Mouse (Mus musculus): ENCODE results near the gene Ssc5d.

The Ssc5d gene

DNA sequence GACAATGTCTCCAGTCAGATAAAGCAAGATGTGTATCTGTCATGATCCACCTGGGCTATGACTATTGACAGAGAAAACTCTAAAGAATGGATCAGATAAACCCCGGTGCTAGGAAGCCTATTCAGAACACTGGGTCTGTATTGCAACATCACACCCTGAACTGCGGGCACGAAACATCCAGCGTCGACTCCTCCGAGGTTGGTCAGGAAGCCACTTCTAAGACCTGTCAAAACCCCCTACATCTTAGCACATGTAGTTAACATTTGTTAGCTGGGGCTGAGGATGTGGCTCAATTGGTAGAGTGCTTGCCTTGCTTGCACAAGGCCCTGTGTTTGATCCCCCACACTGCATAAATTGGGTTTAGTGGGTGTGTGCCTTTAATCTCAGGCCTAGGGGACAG lies 22.8 kb downstream of the Ssc5d start:
- no peak for DNase-seq (ENCODE audit: low spot score in 2 of 2)

DNA sequence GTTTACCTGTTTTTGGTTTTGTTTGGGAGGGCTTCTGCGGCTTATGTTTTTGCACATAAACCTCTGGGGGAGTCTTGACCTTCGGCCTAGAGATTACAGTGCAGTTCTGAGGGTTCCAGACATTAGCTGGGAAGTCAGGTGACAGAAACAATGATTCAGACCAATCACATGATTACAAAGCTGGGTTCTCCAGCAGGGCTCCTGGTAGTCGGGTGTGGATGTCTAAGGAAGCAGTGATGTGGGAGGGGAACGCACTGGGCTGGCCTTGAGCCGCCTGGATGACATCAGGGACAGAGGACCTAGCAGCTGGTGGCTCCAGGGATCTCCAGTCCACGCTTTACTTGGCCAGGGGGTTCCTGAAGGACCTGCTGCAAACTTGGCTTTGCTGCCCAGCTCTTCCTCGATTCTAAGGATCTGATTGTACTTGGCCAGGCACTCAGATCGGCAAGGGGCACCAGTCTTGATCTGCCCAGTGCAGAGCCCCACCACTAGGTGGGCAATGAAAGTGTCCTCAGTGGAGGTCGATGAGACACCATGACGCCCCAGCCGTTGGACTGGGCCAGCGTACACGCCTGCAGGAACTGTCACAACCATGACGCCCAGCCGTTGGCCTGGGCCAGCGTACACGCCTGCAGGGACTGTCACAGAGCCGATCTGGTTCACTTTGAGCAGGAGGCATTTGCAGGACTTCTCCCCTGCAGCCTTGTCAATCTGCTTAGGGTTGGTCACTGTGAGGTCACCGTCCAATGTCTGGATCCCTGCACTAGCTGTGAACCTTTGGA lies 25.2 kb downstream of the Ssc5d start:
- DNase-seq (ENCODE audit: low spot score in 2 of 2) = no peak

DNA sequence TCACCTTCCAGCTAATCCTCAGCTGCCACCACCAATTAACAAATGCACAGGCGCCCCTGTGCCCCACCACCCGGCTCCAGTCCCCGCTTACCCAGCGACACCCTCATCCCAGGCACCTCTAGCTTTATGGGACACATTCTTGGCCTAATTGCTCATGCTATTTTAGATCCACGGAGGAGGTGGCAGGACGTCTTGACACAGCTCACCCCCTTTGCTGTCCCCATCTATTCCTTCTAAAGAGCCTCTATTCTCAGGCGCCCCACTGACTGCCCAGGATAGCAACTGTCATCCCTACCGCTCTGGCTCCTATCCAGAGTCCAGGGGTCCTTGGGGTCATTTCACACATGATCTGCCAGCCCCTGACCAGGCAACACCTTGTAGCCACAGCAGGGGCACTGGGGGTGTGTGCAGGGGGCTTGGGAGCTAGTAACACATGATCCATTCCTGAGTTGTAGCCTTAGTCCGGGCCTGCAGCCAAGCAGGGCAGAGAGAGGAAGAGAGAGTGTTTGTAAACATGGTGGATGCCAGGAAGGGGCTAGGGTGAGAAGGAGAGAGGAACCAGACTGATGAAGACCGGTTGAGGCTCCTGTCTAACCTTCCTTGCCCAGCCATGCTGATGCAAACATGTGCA lies 28.3 kb downstream of the Ssc5d start:
- no peak for DNase-seq (ENCODE audit: low spot score in 2 of 2)

DNA sequence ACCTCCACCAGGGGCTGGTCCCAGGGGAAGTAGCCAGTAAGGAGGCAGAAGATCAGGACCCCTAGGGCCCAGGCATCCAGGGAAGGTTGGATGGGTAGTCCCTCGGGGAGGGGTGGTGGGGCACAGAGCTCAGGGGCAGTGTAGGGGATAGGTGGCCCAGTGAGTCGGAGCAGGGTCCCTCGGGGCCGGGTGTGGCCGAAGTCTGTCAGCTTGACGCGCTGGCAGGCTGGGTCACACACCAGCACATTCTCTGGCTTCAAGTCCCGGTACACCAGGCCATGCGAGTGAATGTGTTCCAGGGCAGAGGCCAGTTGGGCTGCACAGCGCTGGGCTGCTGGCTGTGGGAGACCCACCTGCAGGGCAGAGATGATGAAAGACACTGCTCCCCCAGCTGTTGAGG lies 31.8 kb downstream of the Ssc5d start:
- peak in 1 of 2 experiments; percentile 57 for DNase-seq (ENCODE audit: low spot score in 2 of 2)

DNA sequence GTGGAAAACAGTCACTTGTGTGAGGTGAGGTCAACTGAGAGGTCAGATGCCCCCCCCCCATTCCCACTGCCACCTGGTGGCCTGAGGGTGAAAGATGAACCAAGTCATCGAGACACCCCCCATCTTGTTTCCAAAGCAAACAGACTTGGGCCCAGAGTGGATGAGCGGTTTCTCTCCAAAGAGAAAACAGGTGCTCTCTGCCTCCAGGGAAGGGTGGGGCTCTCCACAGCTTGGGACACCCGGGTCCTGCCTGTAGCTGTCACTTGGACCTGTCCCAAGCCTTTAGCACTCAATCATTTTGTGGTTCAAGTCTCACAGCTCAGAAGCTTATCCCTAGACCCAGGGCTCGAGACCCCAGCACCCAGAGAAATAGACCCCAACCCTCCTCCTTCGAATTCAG lies 37.9 kb downstream of the Ssc5d start:
- no peak for DNase-seq (ENCODE audit: low spot score in 2 of 2)

DNA sequence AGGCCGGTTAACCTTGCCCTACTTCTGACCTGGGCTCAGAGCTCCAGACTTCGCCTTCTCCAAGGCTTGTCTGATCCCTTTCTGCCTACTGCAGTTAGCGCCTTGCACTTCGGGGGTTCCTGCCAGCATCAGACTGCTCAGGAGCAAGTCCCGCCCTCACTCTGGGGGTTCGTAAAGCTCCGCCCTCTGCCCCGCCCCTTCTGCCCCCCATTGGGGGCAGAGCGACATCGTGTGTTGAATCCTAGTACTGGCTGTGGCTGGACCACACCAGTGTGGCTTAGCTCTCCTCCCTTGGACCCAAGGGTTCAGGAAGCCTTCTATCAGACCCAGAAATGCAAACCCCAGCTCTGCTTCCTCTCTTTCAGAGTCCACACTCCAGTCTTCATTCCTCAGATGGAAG lies 38.7 kb downstream of the Ssc5d start, which contains the start of gene Sbk2:
Gene Sbk2, minus strand, starts transcription at position 135 of the 400 bp plus-strand sequence.
- DNase-seq (ENCODE audit: low spot score in 2 of 2) = peak; percentile 38 to 85

DNA sequence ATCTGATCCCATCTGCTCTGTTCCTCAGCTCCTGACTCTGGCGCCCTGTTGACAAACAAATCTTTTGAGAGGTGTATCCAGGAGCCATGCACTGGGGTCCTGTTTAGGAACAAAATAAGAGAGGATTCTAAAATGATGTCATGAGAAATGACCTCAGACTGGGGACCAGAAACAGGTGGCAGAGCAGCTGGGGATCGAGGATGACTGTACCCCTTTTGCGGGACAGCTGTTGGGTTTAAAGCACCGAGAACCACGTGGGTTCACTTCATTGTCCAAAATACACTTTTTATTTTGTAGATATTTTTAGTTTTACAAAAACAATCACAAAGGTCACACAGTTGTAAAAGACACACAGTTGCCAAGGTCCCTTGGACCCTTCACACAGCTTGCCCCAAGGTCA lies 39.4 kb downstream of the Ssc5d start:
- DNase-seq (ENCODE audit: low spot score in 2 of 2) = no peak

DNA sequence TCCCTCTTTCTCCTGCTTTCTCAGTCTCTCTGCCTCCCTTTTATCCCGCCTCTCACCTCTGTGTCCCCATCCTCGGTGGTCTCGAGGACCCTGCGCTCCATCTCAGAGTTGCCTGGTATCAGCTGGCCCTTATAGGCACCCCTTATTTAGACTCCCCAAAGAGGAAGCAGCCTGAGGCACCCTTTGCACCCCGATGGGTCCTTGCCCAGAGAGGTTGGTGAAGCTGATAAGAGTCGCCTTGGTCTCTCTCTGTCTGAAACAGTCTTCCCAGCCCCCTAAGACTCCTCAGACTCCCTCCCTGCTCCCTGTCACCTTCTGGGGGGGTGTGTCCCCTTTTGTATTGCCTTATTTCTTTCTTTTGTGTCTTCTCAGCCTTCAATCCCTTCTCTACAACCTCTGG lies 45.5 kb downstream of the Ssc5d start, which contains the start of gene Sbk3:
Gene Sbk3, minus strand, starts transcription at position 101 of the 400 bp plus-strand sequence.
- no peak for DNase-seq (ENCODE audit: low spot score in 2 of 2)

DNA sequence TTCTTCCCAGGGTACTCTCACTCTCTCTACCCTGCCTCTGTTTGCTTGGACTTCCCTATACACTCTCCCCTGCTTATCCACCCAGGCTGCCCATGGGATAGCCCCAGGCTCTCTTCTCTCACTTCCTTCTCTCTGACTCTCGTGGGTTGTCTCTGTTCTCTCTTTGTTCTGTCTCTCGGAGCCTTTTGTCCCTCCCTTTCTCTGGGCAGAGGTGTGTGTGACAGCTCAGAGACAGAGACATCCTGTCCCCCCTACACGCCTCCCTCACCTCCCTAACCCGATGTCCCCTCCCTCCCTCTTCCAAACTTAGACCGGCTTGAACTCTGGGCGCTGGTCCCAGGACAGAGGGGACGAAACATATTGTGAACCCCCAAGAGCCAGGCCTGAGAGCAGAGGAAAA lies 46.1 kb downstream of the Ssc5d start:
- no peak for DNase-seq (ENCODE audit: low spot score in 2 of 2)

DNA sequence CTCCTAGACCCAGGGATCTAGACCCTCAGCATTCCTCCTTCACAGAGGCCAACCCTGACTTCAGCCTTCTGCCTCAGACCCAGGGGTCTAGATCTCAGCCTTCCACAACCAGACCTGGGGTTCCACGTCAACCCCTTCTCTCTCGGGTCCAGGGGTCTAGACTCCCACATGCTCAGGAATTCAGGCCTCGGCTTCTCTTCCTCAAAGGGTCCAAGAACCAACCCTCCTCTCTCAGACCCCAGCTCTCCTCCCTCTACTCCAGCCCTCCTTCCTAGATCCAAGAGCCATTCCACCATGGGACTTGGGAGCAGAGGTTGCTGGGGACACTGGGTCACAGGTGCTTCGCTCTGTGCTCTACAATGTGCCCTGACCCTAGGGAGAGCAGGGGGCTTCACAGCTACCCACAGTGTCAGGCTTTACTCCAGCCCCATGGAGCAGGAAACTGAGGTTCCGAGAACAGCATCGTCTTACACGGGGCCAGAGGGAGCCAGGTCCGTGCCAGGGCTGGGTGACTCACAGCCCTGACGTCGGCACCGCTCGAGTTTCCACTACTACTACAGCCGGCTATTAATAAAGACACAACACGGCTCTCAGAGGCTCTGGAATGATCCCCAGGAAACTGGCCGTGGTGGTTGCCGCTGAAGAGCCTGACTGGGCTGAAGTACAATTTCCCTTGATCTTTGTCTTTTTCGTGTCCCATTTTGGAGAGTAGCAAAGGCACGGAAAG lies 46.9 kb downstream of the Ssc5d start:
- DNase-seq (ENCODE audit: low spot score in 2 of 2) = no peak

DNA sequence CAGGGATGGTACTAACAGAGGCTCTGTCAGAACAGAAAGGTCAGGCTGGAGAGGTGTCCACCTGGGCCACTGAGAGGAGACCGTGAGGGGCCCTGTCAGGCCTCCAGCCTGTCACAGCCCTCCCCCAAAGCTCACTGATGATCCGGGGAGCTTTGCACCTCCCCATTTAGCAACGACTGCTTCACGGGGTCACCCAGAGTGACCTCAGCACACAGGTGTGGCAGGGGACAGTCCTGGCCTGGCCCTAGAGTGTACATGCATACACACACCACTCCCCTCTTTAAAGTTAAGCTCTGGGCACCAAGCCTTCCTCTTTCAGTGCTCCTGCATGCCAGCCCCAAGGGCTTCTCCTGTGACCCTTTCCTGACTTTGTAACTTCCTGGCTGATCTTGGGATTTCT lies 49.9 kb downstream of the Ssc5d start:
- DNase-seq (ENCODE audit: low spot score in 2 of 2) = no peak

DNA sequence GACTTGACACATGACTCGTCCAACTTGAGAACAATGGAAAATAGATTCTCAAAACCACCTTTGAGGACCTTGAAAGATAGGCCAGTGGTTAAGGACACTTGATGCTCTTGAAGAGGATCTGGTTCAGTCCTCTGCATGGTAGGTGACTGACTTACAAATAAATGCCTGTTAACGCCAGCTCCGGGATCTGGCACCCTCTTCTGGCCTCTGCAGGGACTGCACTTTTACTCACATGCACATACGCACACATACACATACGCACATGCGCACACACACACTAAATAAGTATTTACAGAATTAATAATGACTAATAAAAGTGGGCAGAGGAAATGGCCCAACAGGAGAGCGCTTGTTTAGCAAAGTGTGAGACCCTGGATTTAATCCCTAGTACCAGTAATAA lies 51.2 kb downstream of the Ssc5d start:
- no peak for DNase-seq (ENCODE audit: low spot score in 2 of 2)

DNA sequence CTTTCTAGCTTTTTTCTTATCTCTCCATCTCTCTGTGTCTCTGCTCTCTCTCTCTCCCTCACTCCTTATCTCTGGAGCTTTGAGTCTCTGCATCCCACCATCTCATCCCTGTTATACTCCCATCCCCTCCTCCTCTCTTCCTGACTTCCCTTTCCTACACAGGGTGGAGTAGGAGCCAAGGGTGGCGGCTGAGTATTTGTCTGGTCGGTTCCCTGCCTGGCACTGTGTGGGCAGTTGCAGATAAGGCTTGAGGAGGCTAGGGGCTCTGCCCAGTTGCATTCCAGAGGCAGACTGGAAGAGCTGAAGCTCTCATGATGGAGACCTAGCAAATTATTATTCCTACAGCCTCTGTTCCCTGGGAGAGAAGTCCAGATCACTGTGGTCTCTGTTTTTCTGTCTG lies 62.7 kb downstream of the Ssc5d start:
- no peak for DNase-seq (ENCODE audit: low spot score in 2 of 2)

DNA sequence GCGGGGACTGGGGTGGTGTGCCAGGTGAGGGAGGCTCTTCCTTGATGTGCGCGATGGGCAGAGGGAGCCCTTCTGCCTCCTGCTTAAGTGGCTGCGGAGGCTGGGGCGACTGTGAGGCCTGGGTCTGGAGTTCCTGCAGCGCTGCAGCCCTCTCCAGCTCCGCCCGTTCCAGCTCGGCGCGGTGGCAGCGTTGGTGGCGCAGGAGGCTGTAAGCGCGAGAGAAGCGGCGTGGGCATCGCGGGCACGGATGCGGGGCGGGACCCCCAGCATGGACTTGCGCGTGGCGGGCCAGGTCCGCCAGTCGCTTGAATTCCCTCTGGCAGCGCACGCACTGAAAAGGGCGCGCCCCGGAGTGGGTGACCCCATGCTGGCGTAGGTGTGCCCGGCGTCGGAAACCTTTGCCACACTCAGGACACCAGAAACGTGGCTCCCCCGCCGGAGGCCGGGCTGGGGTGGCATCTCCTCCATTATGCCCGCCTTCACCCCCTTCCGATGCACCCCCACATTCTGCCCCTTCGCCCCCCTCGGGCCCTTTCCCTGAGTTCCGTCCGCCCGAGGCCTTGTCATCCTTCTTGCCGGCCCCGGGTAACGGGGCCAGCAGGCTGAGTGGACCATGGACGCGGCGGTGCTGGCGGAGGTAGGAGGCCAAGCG lies 67.9 kb downstream of the Ssc5d start:
- DNase-seq (ENCODE audit: low spot score in 2 of 2) = no peak

DNA sequence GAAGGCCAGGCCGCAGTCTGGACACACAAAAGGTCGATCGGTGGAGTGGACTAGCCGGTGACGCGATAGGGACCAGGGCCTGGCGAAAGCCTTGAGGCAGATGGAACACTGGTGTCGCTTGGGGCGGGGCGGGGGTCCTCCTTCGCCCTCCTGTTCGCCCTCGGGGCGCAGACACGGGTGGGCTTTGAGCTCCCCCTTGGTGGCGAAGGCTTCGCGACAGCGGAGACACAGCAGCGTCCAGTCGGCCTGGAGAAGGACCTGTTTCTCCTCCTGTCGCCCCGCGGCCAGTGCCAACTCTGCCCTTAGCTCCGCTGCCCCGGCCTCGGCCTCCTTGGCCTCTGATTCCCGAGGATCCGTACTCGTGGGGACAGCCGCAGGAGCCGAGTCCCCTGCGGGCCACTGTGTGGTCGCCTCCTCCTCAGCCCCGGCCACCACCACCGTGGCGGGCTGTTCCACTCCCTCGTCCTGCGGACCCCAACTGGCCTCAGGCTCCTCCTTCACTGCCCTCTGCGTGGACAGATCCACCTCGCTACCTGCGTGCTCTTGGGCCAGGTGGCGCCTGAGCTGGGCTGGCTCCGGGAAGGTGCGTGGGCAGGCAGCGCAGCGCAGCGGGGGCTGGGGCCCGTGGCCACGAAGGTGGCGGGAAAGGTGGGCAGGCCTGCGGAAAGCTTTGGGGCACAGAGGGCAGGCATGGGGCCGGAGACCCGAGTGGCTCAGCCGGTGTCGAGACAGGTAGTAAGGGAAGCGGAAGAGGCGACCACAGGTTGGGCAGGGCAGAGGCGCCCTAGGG lies 68.6 kb downstream of the Ssc5d start:
- DNase-seq (ENCODE audit: low spot score in 2 of 2) = no peak
